Mouse (Mus musculus): Measurements from ENCODE around the gene Mmp19.

DNA sequence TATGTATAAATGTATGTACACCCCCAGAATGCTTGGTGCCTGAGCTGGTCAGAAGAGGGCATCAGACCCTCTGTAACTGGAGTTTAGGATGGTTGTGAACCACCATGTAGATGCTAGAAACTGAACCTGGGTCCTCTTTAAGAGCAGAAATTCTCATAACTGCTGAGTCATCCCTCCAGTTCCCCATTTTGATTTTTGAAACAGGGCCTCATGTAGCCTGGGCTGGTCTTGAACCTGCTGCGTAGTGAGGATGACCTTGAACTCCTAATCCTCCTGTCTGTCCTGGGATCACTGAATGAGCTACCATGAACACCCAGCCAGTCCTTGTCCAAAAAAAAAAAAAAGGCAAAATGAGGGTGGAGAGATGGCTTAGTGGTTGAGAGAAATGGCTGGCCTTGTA is 2.5 kb downstream of the Mmp19 start:
- no peak for TF ChIP-seq GATA1 (IDR thresholded peaks at IDR 0.05; ENCODE audit: low read length)
- TF ChIP-seq TAL1 (IDR thresholded peaks at IDR 0.05; ENCODE audit: low read length), result no peak

Measured in erythroblast, embryonic 14.5 days (primary cell).